Mouse (Mus musculus) ES-Bruce4 (cell line): Measurements from ENCODE around the gene Rest.

Experiments used
- CTCF ChIP-seq: IDR thresholded peaks from one replicate; pipeline ENCODE4 v1.8.1; 2011; ENCODE audit warnings: low read depth, low read length
- POLR2A ChIP-seq: IDR thresholded peaks from one replicate; pipeline ENCODE4 v1.8.1; 2011; ENCODE audit warnings: low read length; ENCODE audit not compliant: insufficient read depth

DNA sequence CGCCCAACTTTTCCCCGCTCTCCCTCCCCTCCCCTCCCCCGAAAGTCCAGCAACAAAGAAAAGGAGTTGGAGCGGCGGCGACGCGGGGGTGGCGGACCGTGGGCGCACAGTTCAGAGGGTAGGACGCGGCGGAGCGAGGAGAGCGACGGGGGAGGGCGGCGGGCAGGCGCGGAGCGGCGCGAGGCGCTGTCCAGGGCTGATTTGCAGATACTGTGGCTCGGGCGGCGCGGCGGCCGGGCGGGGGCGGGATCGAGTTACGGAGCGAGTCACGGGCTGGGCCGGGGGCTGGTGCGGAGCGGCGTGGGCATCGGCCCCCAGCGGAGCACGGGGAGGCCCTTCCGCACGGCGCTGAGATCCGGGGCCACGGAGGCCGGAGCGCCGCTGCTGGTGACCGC lies 377 bp downstream of the Rest start:
- TF ChIP-seq POLR2A: no peak
- TF ChIP-seq CTCF: no peak
